Mouse (Mus musculus): ENCODE results near the gene Fcgr1. TPM values are rescaled to one million over a fixed set of nuclear protein-coding genes. Genes with fewer than 3 reads are reported as not detected.

Gene Fcgr1
- polyA plus RNA-seq, 1 experiment = not detected

DNA sequence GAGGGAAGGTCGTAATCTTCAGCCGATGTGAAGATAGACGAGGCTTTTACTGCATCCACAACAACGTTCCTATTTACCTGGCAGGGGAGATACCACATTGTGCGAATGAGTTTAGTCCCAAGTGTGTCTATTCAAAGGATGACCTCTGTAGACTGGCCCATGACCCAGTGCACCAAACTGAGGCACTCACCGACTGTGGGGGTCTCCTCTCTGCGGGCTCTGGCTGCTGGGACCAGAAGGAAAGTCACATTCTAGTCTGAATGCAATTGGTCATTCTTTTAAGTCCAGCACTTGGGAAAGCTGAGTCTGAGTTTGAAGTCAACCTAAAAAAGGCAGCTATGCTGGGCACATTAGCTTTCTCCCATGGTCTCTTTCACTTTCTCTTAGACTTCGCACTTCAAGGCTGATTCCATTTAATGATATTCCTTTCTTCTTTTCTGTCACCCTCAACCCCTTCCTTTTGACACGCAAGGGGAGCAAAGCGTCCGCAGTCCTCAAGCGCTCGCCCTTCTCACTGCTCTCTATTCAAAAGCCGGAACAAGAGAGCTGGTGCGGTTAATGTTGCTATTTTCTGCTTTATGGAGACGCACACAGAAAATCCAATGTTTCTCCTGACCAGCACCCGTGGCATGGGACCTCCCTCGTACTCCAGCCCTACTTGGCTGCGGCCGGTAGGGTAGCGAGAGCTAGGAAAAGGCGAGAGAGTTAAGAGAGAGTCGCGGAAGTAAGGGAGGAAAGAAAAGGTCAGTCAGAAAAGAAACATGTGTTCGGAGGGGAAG is 39.8 kb upstream of the Fcgr1 start:
- Histone ChIP-seq H3K27me3 (ENCODE audit: control insufficient read depth, insufficient read depth, low read length, poor library complexity, severe bottlenecking) (no peaks in the 10 kb centered on the region), H3K4me3 (ENCODE audit: low read depth, low read length) (peak overlapping the region; percentile 64), H3K9me3 (replicated peaks; ENCODE audit: control insufficient read depth, insufficient read depth, low read length, poor library complexity, severe bottlenecking) (no peaks in the 10 kb centered on the region), H3K4me1 (ENCODE audit: control insufficient read depth, insufficient read depth, low read length) (peaks cover 5% of the 10 kb centered on the region), H3K36me3 (ENCODE audit: control insufficient read depth, insufficient read depth, low read length, poor library complexity, severe bottlenecking) (no peaks in the 10 kb centered on the region), H3K27ac (ENCODE audit: insufficient read depth, low read length) (peak overlapping the region; percentile 37), H3K9ac (ENCODE audit: low read depth, poor library complexity, severe bottlenecking) (peak overlapping the region; percentile 78)
- TF ChIP-seq POLR2A (IDR thresholded peaks at IDR 0.05; ENCODE audit: insufficient read depth, low read length) = no peak
- no peak for TF ChIP-seq EP300 (IDR thresholded peaks at IDR 0.05; ENCODE audit: insufficient read depth, low read depth, low read length)
- no peak for TF ChIP-seq CTCF (IDR thresholded peaks at IDR 0.05; ENCODE audit: low read depth, low read length)

DNA sequence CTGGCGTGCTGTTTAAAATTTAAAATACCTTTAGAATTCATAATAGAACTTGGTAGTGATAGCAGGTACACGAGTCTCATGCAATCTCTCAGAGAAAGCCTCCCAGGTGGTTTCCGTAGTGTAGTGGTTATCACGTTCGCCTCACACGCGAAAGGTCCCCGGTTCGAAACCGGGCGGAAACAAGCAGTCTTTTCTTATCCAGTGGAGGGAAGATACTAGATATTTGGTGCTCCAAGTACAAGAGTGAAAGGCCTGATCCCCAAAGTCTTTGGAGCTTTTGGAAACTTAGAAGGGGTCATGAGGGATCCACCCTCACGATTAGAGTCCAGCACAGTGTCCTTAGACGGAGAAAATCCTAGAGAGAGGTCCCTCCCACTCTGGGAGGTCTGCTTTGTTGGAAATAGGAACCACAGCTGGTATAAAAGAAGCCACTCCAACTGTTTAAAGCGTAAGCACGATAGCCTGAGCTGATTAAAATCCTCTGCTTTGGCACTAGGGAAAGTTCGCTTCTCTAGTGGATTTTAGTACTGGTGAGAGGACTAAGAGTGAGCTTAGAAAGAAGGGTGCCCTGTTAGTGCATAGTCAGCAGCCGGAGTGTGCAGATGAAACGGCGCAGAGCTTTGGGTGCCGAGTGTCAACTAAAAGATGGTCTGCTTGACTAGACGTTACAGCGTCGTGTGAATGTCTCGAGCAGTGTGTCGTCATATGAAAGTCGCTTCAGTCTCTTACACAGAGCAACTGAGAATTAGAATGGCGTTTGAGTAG is 39.0 kb upstream of the Fcgr1 start:
- peak overlapping the region; percentile 31 for H3K4me3 ChIP-seq (ENCODE audit: low read depth, low read length)
- H3K4me1 ChIP-seq (ENCODE audit: control insufficient read depth, insufficient read depth, low read length) = peaks cover 5% of the 10 kb centered on the region
- H3K27me3 ChIP-seq (ENCODE audit: control insufficient read depth, insufficient read depth, low read length, poor library complexity, severe bottlenecking) = no peaks in the 10 kb centered on the region
- peak overlapping the region; percentile 78 for H3K9ac ChIP-seq (ENCODE audit: low read depth, poor library complexity, severe bottlenecking)
- H3K27ac ChIP-seq (ENCODE audit: insufficient read depth, low read length) = peak overlapping the region; percentile 37
- no peaks in the 10 kb centered on the region for H3K9me3 ChIP-seq (replicated peaks; ENCODE audit: control insufficient read depth, insufficient read depth, low read length, poor library complexity, severe bottlenecking)
- H3K36me3 ChIP-seq (ENCODE audit: control insufficient read depth, insufficient read depth, low read length, poor library complexity, severe bottlenecking) = no peaks in the 10 kb centered on the region
- TF ChIP-seq EP300 (IDR thresholded peaks at IDR 0.05; ENCODE audit: insufficient read depth, low read depth, low read length) (0 out of 2 replicates have a peak, but pooled peaks have one; percentile 7), POLR2A (IDR thresholded peaks at IDR 0.05; ENCODE audit: insufficient read depth, low read length) (no peak), CTCF (IDR thresholded peaks at IDR 0.05; ENCODE audit: low read depth, low read length) (no peak)

DNA sequence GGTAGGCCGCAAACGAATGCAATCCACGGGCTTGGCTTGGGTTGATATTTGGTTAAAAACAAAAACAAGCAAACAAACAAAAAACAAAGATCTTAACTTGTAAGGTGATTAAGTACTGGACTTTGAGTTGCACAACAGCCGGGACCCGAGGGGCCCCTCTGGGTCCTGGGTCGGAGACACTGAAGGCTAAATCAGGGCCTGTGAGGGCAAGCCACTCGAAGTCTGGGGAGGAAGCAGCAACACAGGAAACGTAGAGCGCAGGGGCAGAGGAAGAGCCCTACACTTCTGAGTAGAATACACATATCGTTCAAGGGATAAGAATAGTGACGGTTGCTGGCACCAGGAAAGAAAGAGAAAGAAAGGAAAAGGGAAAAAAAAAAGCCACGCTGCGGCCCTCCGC is 38.2 kb upstream of the Fcgr1 start:
- Histone ChIP-seq H3K36me3 (ENCODE audit: control insufficient read depth, insufficient read depth, low read length, poor library complexity, severe bottlenecking) (no peaks in the 10 kb centered on the region), H3K4me3 (ENCODE audit: low read depth, low read length) (peak overlapping the region; percentile 21; the same call in 1 of the 2 replicates), H3K27me3 (ENCODE audit: control insufficient read depth, insufficient read depth, low read length, poor library complexity, severe bottlenecking) (no peaks in the 10 kb centered on the region), H3K27ac (ENCODE audit: insufficient read depth, low read length) (peak overlapping the region; percentile 19; the same call in 1 of the 2 replicates), H3K4me1 (ENCODE audit: control insufficient read depth, insufficient read depth, low read length) (peaks cover 5% of the 10 kb centered on the region), H3K9me3 (replicated peaks; ENCODE audit: control insufficient read depth, insufficient read depth, low read length, poor library complexity, severe bottlenecking) (no peaks in the 10 kb centered on the region), H3K9ac (ENCODE audit: low read depth, poor library complexity, severe bottlenecking) (peak overlapping the region; percentile 78)
- TF ChIP-seq EP300 (IDR thresholded peaks at IDR 0.05; ENCODE audit: insufficient read depth, low read depth, low read length) (no peak), CTCF (IDR thresholded peaks at IDR 0.05; ENCODE audit: low read depth, low read length) (no peak), POLR2A (IDR thresholded peaks at IDR 0.05; ENCODE audit: insufficient read depth, low read length) (no peak)

DNA sequence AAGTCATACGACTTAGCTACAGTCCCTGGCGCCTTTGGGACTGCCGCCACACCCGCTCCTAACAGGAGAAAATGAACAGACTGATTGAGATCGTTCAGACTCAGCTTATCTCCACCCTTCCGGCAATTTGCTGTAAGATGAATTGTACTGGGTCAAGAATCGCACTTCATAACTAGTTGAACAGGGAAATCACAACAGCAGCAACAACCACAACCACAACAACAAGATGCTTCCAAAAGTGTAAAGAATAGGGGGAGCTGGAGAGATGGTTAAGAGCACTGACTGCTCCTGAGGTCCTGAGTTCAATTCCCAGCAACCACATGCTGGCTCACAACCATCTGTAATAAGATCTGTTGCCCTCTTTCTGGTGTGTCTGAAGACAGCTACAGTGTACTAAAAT is 37.7 kb upstream of the Fcgr1 start:
- Histone ChIP-seq H3K9me3 (replicated peaks; ENCODE audit: control insufficient read depth, insufficient read depth, low read length, poor library complexity, severe bottlenecking) (no peaks in the 10 kb centered on the region), H3K4me1 (ENCODE audit: control insufficient read depth, insufficient read depth, low read length) (peaks cover 3% of the 10 kb centered on the region), H3K27me3 (ENCODE audit: control insufficient read depth, insufficient read depth, low read length, poor library complexity, severe bottlenecking) (no peaks in the 10 kb centered on the region), H3K9ac (ENCODE audit: low read depth, poor library complexity, severe bottlenecking) (no peak overlapping the region), H3K27ac (ENCODE audit: insufficient read depth, low read length) (no peak overlapping the region), H3K4me3 (ENCODE audit: low read depth, low read length) (no peak overlapping the region), H3K36me3 (ENCODE audit: control insufficient read depth, insufficient read depth, low read length, poor library complexity, severe bottlenecking) (no peaks in the 10 kb centered on the region)
- TF ChIP-seq POLR2A (IDR thresholded peaks at IDR 0.05; ENCODE audit: insufficient read depth, low read length) (no peak), CTCF (IDR thresholded peaks at IDR 0.05; ENCODE audit: low read depth, low read length) (no peak), EP300 (IDR thresholded peaks at IDR 0.05; ENCODE audit: insufficient read depth, low read depth, low read length) (no peak)

DNA sequence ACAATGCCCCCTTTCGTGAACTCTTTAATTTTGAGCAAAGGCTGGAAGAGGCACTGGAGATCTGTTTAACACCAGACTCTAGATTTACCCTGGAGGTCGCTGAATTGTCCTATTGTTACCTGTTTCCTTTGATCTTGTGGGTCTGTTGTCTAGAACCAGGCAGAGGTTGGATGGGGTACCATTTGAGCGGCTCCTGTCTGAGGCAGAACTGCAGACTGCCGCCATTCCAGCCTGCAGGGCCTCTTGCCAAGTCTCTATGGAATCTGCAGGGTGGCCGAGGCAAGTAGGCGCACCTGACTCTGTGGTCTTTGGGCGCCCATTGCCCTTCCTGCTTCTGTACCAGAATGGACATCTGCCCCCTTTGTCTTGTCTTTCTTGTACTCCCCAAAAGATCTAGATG is 36.8 kb upstream of the Fcgr1 start:
- Histone ChIP-seq H3K36me3 (ENCODE audit: control insufficient read depth, insufficient read depth, low read length, poor library complexity, severe bottlenecking) (no peaks in the 10 kb centered on the region), H3K27me3 (ENCODE audit: control insufficient read depth, insufficient read depth, low read length, poor library complexity, severe bottlenecking) (no peaks in the 10 kb centered on the region), H3K27ac (ENCODE audit: insufficient read depth, low read length) (no peak overlapping the region), H3K9me3 (replicated peaks; ENCODE audit: control insufficient read depth, insufficient read depth, low read length, poor library complexity, severe bottlenecking) (no peaks in the 10 kb centered on the region), H3K9ac (ENCODE audit: low read depth, poor library complexity, severe bottlenecking) (no peak overlapping the region), H3K4me3 (ENCODE audit: low read depth, low read length) (no peak overlapping the region), H3K4me1 (ENCODE audit: control insufficient read depth, insufficient read depth, low read length) (peaks cover 2% of the 10 kb centered on the region)
- TF ChIP-seq EP300 (IDR thresholded peaks at IDR 0.05; ENCODE audit: insufficient read depth, low read depth, low read length) = no peak
- no peak for TF ChIP-seq POLR2A (IDR thresholded peaks at IDR 0.05; ENCODE audit: insufficient read depth, low read length)

DNA sequence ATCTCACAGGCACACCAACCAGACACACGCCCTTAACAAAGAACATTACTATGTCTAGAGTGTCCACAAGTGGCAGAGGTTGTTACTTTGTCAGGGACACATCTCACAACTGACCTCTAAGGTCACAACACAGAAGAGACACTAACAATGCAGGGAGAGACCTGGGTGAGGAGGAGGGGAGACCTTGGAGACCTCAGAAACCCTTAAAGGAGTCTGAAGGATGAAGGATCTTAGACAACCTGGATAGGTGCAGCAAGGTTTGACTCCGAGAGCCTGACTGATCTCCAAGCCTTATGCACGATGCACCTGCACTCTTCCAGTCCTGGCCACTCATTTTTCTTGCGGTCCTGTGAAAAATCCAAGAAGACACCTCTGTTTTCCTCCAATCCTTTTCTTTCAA is 36.4 kb upstream of the Fcgr1 start:
- H3K9ac ChIP-seq (ENCODE audit: low read depth, poor library complexity, severe bottlenecking) = no peak overlapping the region
- no peak overlapping the region for H3K27ac ChIP-seq (ENCODE audit: insufficient read depth, low read length)
- TF ChIP-seq POLR2A (IDR thresholded peaks at IDR 0.05; ENCODE audit: insufficient read depth, low read length) (no peak), CTCF (IDR thresholded peaks at IDR 0.05; ENCODE audit: low read depth, low read length) (no peak), EP300 (IDR thresholded peaks at IDR 0.05; ENCODE audit: insufficient read depth, low read depth, low read length) (no peak)
- no peak overlapping the region for H3K4me3 ChIP-seq (ENCODE audit: low read depth, low read length)
- H3K4me1 ChIP-seq (ENCODE audit: control insufficient read depth, insufficient read depth, low read length) = peaks cover 2% of the 10 kb centered on the region
- H3K27me3 ChIP-seq (ENCODE audit: control insufficient read depth, insufficient read depth, low read length, poor library complexity, severe bottlenecking) = no peaks in the 10 kb centered on the region
- H3K9me3 ChIP-seq (replicated peaks; ENCODE audit: control insufficient read depth, insufficient read depth, low read length, poor library complexity, severe bottlenecking) = no peaks in the 10 kb centered on the region
- H3K36me3 ChIP-seq (ENCODE audit: control insufficient read depth, insufficient read depth, low read length, poor library complexity, severe bottlenecking) = no peaks in the 10 kb centered on the region
